Mouse (Mus musculus): ENCODE measurements around the gene Ap4s1. TPM values are rescaled to one million over a fixed set of nuclear protein-coding genes. Genes with fewer than 3 reads are reported as not detected.

The Ap4s1 gene
- polyA plus RNA-seq, 1 experiment: 10.3 TPM

DNA sequence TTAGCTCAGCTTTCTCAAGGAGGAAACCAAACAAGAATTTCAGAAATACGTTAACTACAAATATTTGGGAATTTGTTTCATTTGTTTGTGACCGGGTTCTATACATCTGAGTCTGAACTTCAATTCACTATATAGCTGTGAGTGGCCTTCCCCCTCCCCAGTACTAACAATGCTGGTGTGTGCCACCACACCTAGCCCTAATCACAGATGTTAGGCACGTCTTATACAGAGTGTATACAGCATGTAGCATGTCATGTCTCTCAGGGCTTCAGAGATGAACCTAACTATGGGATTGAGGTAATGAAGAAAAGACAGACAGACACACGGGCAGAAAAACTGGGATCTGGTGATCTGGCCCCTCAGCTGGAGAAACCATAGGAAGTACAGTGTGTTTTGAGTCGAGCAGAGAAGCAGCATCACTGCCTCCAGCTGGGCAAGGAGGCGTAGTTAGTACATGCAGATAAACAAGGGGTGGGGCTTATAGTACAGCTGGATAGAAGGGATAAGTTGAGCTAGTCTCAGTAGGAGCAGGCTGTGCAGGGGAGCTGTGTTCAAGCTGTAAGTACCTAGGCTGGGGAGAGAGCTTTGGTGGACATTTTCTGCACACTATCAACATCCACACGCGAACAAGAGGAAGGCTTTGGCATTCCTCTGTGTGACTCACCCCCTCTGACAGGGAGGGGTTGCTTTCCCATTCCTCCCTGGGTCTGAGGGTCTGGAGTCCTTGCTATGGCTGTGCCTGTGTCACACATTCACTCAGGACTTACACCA is 9.0 kb downstream of the Ap4s1 start:
- 84% methylated on average over 8 of the region's 8 CpGs for WGBS
- Histone ChIP-seq H3K4me3 (ENCODE audit: control insufficient read depth, insufficient read depth, low read length) (no peak overlapping the region), H3K4me1 (replicated peaks; ENCODE audit: control insufficient read depth, insufficient read depth, low read length) (peaks cover 7% of the 10 kb centered on the region; the same call in 1 of the 2 replicates), H3K27ac (ENCODE audit: control insufficient read depth, insufficient read depth, low read length) (no peak overlapping the region), H3K27me3 (ENCODE audit: control insufficient read depth, insufficient read depth, low read length) (no peaks in the 10 kb centered on the region), H3K36me3 (ENCODE audit: control insufficient read depth, insufficient read depth, low read length) (no peaks in the 10 kb centered on the region)
- no peak for DNase-seq
- TF ChIP-seq CTCF (IDR thresholded peaks at IDR 0.05; ENCODE audit: borderline replicate concordance, control insufficient read depth, extremely low read depth, insufficient read depth, low read length, poor library complexity): no peak
- TF ChIP-seq POLR2A (IDR thresholded peaks at IDR 0.05; ENCODE audit: control insufficient read depth, extremely low read depth, insufficient read depth, low read length, poor library complexity): no peak

DNA sequence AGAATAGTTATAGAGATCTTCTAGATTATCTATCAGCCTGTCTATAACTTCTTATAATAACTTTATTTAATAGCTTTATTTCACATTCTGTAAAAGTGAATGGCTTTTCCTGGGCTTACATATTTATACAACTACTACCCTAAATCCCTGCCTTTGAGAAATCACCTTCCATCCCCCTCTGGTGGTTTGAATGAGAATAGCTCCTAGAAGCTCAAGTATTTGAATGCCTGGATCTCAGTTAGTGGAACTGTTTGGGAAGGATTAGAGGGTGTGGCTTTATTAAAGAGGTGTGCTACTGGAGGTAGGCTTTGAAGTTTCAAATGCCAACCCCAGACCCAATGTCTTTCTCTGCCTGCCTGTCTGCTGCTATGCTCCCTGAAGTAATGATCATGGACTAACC is 10.9 kb downstream of the Ap4s1 start:
- no peak for DNase-seq
- Histone ChIP-seq H3K4me3 (ENCODE audit: control insufficient read depth, insufficient read depth, low read length) (no peak overlapping the region), H3K27me3 (ENCODE audit: control insufficient read depth, insufficient read depth, low read length) (no peaks in the 10 kb centered on the region), H3K27ac (ENCODE audit: control insufficient read depth, insufficient read depth, low read length) (no peak overlapping the region), H3K36me3 (ENCODE audit: control insufficient read depth, insufficient read depth, low read length) (no peaks in the 10 kb centered on the region), H3K4me1 (replicated peaks; ENCODE audit: control insufficient read depth, insufficient read depth, low read length) (peaks cover 7% of the 10 kb centered on the region; the same call in 1 of the 2 replicates)
- no peak for TF ChIP-seq CTCF (IDR thresholded peaks at IDR 0.05; ENCODE audit: borderline replicate concordance, control insufficient read depth, extremely low read depth, insufficient read depth, low read length, poor library complexity)
- no peak for TF ChIP-seq POLR2A (IDR thresholded peaks at IDR 0.05; ENCODE audit: control insufficient read depth, extremely low read depth, insufficient read depth, low read length, poor library complexity)

DNA sequence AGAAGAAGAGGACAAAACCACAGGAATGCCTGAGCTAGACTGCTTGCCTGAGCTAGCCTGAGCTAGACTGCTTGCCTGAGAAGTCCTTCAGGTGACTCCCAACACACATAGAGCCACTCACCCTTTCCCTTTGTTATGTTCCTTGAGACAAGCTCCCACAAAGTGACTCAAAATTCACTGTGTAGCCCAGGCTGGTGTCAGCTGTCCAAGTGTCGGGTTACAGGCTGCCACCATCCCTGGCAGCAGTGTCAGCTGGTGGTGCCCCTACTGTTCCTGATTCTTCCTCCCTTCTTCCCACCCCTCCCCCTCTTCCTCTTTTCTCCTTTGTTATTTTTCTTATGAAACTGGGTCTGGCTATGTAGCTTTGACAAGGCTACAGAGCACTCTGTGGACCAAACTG is 13.0 kb downstream of the Ap4s1 start:
- Histone ChIP-seq H3K27me3 (ENCODE audit: control insufficient read depth, insufficient read depth, low read length) (no peaks in the 10 kb centered on the region), H3K4me1 (replicated peaks; ENCODE audit: control insufficient read depth, insufficient read depth, low read length) (peaks cover 7% of the 10 kb centered on the region; the same call in 1 of the 2 replicates), H3K4me3 (ENCODE audit: control insufficient read depth, insufficient read depth, low read length) (no peak overlapping the region), H3K27ac (ENCODE audit: control insufficient read depth, insufficient read depth, low read length) (no peak overlapping the region), H3K36me3 (ENCODE audit: control insufficient read depth, insufficient read depth, low read length) (no peaks in the 10 kb centered on the region)
- WGBS: 58% methylated on average over 1 of the region's 1 CpGs
- DNase-seq: no peak
- no peak for TF ChIP-seq CTCF (IDR thresholded peaks at IDR 0.05; ENCODE audit: borderline replicate concordance, control insufficient read depth, extremely low read depth, insufficient read depth, low read length, poor library complexity)

DNA sequence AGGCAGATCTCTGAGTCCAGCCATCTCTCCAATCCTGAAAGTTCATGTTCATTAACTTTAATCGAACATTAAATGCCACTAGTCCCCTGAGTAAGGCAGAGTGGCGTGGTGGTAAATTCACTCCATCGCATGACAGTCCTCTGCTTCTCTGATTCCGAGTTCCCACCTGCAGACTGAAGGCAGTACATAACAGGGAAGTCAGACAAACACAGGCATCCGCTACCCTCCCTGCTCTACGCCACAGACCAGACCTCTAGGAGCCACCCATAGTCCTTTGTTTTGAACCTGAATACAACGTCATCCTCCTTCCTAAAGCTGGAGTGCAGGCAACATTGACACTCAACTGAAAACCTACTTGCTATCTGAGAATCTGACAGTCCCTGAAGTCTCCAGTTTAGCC is 13.7 kb downstream of the Ap4s1 start:
- Histone ChIP-seq H3K36me3 (ENCODE audit: control insufficient read depth, insufficient read depth, low read length) (no peaks in the 10 kb centered on the region), H3K27me3 (ENCODE audit: control insufficient read depth, insufficient read depth, low read length) (no peaks in the 10 kb centered on the region), H3K27ac (ENCODE audit: control insufficient read depth, insufficient read depth, low read length) (no peak overlapping the region), H3K4me1 (replicated peaks; ENCODE audit: control insufficient read depth, insufficient read depth, low read length) (peaks cover 7% of the 10 kb centered on the region; the same call in 1 of the 2 replicates), H3K4me3 (ENCODE audit: control insufficient read depth, insufficient read depth, low read length) (no peak overlapping the region)
- no peak for DNase-seq
- WGBS: 45% methylated on average over 7 of the region's 7 CpGs
- TF ChIP-seq POLR2A (IDR thresholded peaks at IDR 0.05; ENCODE audit: control insufficient read depth, extremely low read depth, insufficient read depth, low read length, poor library complexity) (no peak), CTCF (IDR thresholded peaks at IDR 0.05; ENCODE audit: borderline replicate concordance, control insufficient read depth, extremely low read depth, insufficient read depth, low read length, poor library complexity) (no peak)

DNA sequence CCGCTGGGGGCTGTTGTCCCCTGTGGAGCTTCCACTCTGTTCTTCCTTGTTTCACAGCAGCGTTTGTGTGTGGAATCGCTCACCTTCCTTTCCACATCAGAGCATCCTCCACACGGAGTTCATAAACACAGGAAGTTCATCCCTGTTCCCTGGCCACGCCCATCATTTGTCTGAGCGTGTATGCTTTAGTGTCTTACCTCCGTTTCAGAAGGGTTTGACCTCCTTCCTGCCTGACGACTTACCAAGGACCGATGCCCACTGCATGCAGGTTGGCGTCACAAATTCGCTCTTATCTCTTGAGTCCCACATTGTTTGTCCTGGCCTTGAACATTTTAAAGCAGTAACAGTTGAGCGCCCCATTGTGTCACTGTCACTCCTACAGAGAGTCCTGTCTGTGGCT is 14.9 kb downstream of the Ap4s1 start:
- no peaks in the 10 kb centered on the region for H3K36me3 ChIP-seq (ENCODE audit: control insufficient read depth, insufficient read depth, low read length)
- peaks cover 6% of the 10 kb centered on the region for H3K4me1 ChIP-seq (replicated peaks; ENCODE audit: control insufficient read depth, insufficient read depth, low read length)
- H3K27ac ChIP-seq (ENCODE audit: control insufficient read depth, insufficient read depth, low read length): no peak overlapping the region
- 88% methylated on average over 12 of the region's 12 CpGs for WGBS
- H3K27me3 ChIP-seq (ENCODE audit: control insufficient read depth, insufficient read depth, low read length): no peaks in the 10 kb centered on the region
- H3K4me3 ChIP-seq (ENCODE audit: control insufficient read depth, insufficient read depth, low read length): no peak overlapping the region
- TF ChIP-seq POLR2A (IDR thresholded peaks at IDR 0.05; ENCODE audit: control insufficient read depth, extremely low read depth, insufficient read depth, low read length, poor library complexity) (no peak), CTCF (IDR thresholded peaks at IDR 0.05; ENCODE audit: borderline replicate concordance, control insufficient read depth, extremely low read depth, insufficient read depth, low read length, poor library complexity) (no peak)
- DNase-seq: no peak

DNA sequence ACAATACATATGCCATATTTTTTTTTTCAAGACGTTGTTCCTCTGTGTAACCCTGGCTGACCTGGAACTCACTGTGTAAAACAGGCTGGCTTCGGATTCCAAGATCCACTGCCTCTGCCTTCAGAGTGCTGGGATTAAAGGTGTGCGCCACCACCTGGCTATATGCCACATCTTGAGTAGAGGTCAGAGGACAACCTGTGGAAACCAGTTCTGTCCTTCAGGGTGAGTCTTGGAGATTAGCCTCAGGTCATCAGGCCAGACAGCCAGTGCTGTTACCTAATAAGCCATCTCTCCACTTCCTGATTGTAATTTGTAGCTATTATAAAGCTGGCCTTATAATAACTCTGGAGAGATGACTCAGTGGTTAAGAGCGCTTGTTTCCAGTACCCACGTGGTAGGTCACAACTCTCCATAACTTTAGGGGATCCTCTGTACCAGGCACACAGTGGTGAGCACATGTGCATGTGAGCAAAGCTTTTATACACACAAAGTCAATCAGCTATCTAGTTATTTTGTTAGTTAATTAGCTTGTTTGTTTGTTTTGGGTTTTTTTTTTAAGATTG is 15.9 kb downstream of the Ap4s1 start:
- 94% methylated on average over 5 of the region's 5 CpGs for WGBS
- no peaks in the 10 kb centered on the region for H3K27me3 ChIP-seq (ENCODE audit: control insufficient read depth, insufficient read depth, low read length)
- no peak overlapping the region for H3K4me3 ChIP-seq (ENCODE audit: control insufficient read depth, insufficient read depth, low read length)
- H3K27ac ChIP-seq (ENCODE audit: control insufficient read depth, insufficient read depth, low read length): no peak overlapping the region
- no peak for DNase-seq
- H3K36me3 ChIP-seq (ENCODE audit: control insufficient read depth, insufficient read depth, low read length): no peaks in the 10 kb centered on the region
- TF ChIP-seq POLR2A (IDR thresholded peaks at IDR 0.05; ENCODE audit: control insufficient read depth, extremely low read depth, insufficient read depth, low read length, poor library complexity) (no peak), CTCF (IDR thresholded peaks at IDR 0.05; ENCODE audit: borderline replicate concordance, control insufficient read depth, extremely low read depth, insufficient read depth, low read length, poor library complexity) (no peak)
- H3K4me1 ChIP-seq (replicated peaks; ENCODE audit: control insufficient read depth, insufficient read depth, low read length): peaks cover 5% of the 10 kb centered on the region
